Mouse (Mus musculus): ENCODE results near the gene Fam206a.

- TF ChIP-seq CTCF (IDR thresholded peaks at IDR 0.05; ENCODE audit: control insufficient read depth, insufficient read depth, low read length) (no peak), POLR2A (IDR thresholded peaks at IDR 0.05; ENCODE audit: borderline replicate concordance, control insufficient read depth, low read depth, low read length) (no peak)
Observed at GRCm38 (mm10) chr4:56809050-56809449, 6.9 kb downstream of the Fam206a start.
